24 mouse cellular contexts compared by ENCODE assay signal in genomic region chr9:106314196-106314595, GRCm38 (mm10). TPM values are rescaled to one million over a fixed set of nuclear protein-coding genes. Genes with fewer than 3 reads are reported as not detected.
DNase-seq lines count a peak whose midpoint lies in the region; ATAC-seq and TF ChIP-seq lines count a peak whose summit lies in the region.
"Had no signal": no experiment of that assay in that cellular context is flagged by ENCODE, and none has a peak within 500 bp of the region (broad histone marks: within the 10 kb centered on the region; RNA-seq: fewer than 3 reads in every experiment).

No protein-coding gene starts in this region.

- H3K4me3 ChIP-seq in kidney, adult 2 months (ENCODE audit: insufficient read depth, low read depth, low read length) = no peak overlapping the region
- H3K4me3 ChIP-seq in left cerebral cortex, adult 2 months = no peak overlapping the region
- H3K4me3 ChIP-seq in hindbrain, embryonic 12.5 days = no peak overlapping the region
- H3K4me3 ChIP-seq: embryonic facial prominence, embryonic 10.5 days; embryonic facial prominence, embryonic 12.5 days; forebrain, embryonic 13.5 days had no signal

- peaks cover 18% of the 10 kb centered on the region for H3K4me1 ChIP-seq in kidney, adult 2 months (ENCODE audit: control insufficient read depth, insufficient read depth, low read length)
- peaks cover 5% of the 10 kb centered on the region for H3K4me1 ChIP-seq in hindbrain, embryonic 12.5 days

- no peak for TF ChIP-seq CTCF in kidney, adult 2 months (conservative IDR thresholded peaks at IDR 0.05; ENCODE audit: insufficient read depth, insufficient read length, low read depth, low read length)
- TF ChIP-seq CTCF in left cerebral cortex, adult 2 months (IDR thresholded peaks at IDR 0.05) = no peak

- DNase-seq in kidney, adult 2 months = no peak
- no peak for DNase-seq in kidney, postnatal 25 days
- no peak for DNase-seq in left cerebral cortex, adult 2 months (ENCODE audit: extremely low spot score in 1 of 2, low spot score in 2 of 2)
- no peak for DNase-seq in left cerebral cortex, adult 9 months (ENCODE audit: low spot score in 2 of 2)
- peak; percentile 75 for DNase-seq in retina, adult 2 months (ENCODE audit: low read depth, low spot score)
- DNase-seq in retina, embryonic 14.5 days (ENCODE audit: low spot score) = no peak
- DNase-seq: adrenal gland, adult 8-10 months; adrenal gland, postnatal 14 days; adrenal gland, postnatal 36 days; B cell, adult 2 months; cerebellum, adult 11-12 months; cerebellum, adult 2 months; cerebellum, adult 9-10 months; cerebellum, postnatal 10 days; cerebellum, postnatal 25 days had no signal

- no peak overlapping the region for H3K4me2 ChIP-seq in hindbrain, embryonic 12.5 days (replicated peaks)
- H3K4me2 ChIP-seq: embryonic facial prominence, embryonic 12.5 days; forebrain, embryonic 13.5 days had no signal

- no peak overlapping the region for H3K9ac ChIP-seq in hindbrain, embryonic 12.5 days
- H3K9ac ChIP-seq: embryonic facial prominence, embryonic 12.5 days; forebrain, embryonic 13.5 days had no signal

- 0 out of 2 replicates have a peak overlapping the region, but pooled peaks have one; percentile 9 for H3K27ac ChIP-seq in kidney, adult 2 months (ENCODE audit: insufficient read depth, low read depth, low read length)
- H3K27ac ChIP-seq in left cerebral cortex, adult 2 months = peak overlapping the region; percentile 58
- H3K27ac ChIP-seq in hindbrain, embryonic 12.5 days = no peak overlapping the region
- H3K27ac ChIP-seq: embryonic facial prominence, embryonic 10.5 days; embryonic facial prominence, embryonic 12.5 days; forebrain, embryonic 13.5 days had no signal

- no peaks in the 10 kb centered on the region for H3K9me3 ChIP-seq in hindbrain, embryonic 12.5 days (replicated peaks)
- H3K9me3 ChIP-seq: embryonic facial prominence, embryonic 10.5 days; embryonic facial prominence, embryonic 12.5 days; forebrain, embryonic 13.5 days; G1E had no signal

- no peaks in the 10 kb centered on the region for H3K27me3 ChIP-seq in kidney, adult 2 months (replicated peaks; ENCODE audit: control insufficient read depth, insufficient read depth, low read length)
- no peaks in the 10 kb centered on the region for H3K27me3 ChIP-seq in hindbrain, embryonic 12.5 days
- H3K27me3 ChIP-seq: CH12.LX; embryonic facial prominence, embryonic 12.5 days; forebrain, embryonic 13.5 days; Patski had no signal

- intact Hi-C loops in left cerebral cortex, adult 2 months (cut with DNase I) = no loop called here

- no peak for ATAC-seq in hindbrain, embryonic 12.5 days (ENCODE audit: low FRiP score)
- ATAC-seq: activated CD4-positive, CD25-positive, alpha-beta regulatory T cell, adult 4 months; CD4-positive, CD25-positive, alpha-beta regulatory T cell, adult 4 months; forebrain, embryonic 13.5 days; Patski had no signal

- H3K36me3 ChIP-seq in kidney, adult 2 months (ENCODE audit: control insufficient read depth, insufficient read depth, low read length) = no peaks in the 10 kb centered on the region
- no peaks in the 10 kb centered on the region for H3K36me3 ChIP-seq in hindbrain, embryonic 12.5 days

- no peak for TF ChIP-seq POLR2A in kidney, adult 2 months (IDR thresholded peaks at IDR 0.05; ENCODE audit: low read depth, low read length)

- 65% methylated on average over 3 of the region's 3 CpGs for WGBS in kidney, adult 2 months
- WGBS in hindbrain, embryonic 12.5 days = 79% methylated on average over 3 of the region's 3 CpGs

RNA-seq across cellular contexts. Expression of gene Poc1a, which starts 33.3 kb away (rescaled TPM):
- polyA plus RNA-seq in kidney, adult 2 months (2012; rRNA removed) = 5.8 and 6.1 TPM in 2 replicates
- total RNA-seq in left cerebral cortex, adult 2 months (2021) = 10 to 100 TPM; 18.6 to 19.6 TPM
- 15.4 and 16.4 TPM in 2 replicates for polyA plus RNA-seq in hindbrain, embryonic 12.5 days (2016; fragmentation: Nextera tagmentation; extraction: Ambion mirVana)

RNA-seq across cellular contexts. Expression of gene Dusp7, which starts 54.2 kb away (rescaled TPM):
- polyA plus RNA-seq in kidney, adult 2 months (2012; rRNA removed) = 38.8 and 44.1 TPM in 2 replicates
- total RNA-seq in left cerebral cortex, adult 2 months (2021) = 100 to 1,000 TPM; 105 to 115 TPM
- 25.5 and 26.9 TPM in 2 replicates for polyA plus RNA-seq in hindbrain, embryonic 12.5 days (2016; fragmentation: Nextera tagmentation; extraction: Ambion mirVana)
